Mouse (Mus musculus): ENCODE data around the gene Anapc15-ps. TPM values are rescaled to one million over a fixed set of nuclear protein-coding genes. Genes with fewer than 3 reads are reported as not detected.

Gene Anapc15-ps
- polyA plus RNA-seq, 1 experiment from 2014 or later: 0.95 TPM

GRCm38 (mm10) chr10:95665426-95665990 is 7.7 kb downstream of the Anapc15-ps start:
- H3K9me3 ChIP-seq (ENCODE audit: control insufficient read depth, low read length): no peaks in the 10 kb centered on the region
- H3K36me3 ChIP-seq (ENCODE audit: control insufficient read depth, insufficient read depth, low read length): no peaks in the 10 kb centered on the region
- H3K4me1 ChIP-seq (ENCODE audit: control insufficient read depth, insufficient read depth, low read depth, low read length): no peaks in the 10 kb centered on the region
- ATAC-seq: no peak
- H3K4me3 ChIP-seq (ENCODE audit: low read length): no peak overlapping the region
- no peak overlapping the region for H3K4me2 ChIP-seq (ENCODE audit: low read length)
- no peaks in the 10 kb centered on the region for H3K27me3 ChIP-seq (replicated peaks; ENCODE audit: control insufficient read depth, insufficient read depth, low read length)
- no peak overlapping the region for H3K27ac ChIP-seq (ENCODE audit: low read depth, low read length)
- WGBS: 41% methylated on average over 11 of the region's 11 CpGs
- H3K9ac ChIP-seq (ENCODE audit: low read depth, low read length): no peak overlapping the region

GRCm38 (mm10) chr10:95664613-95665012 is 8.6 kb downstream of the Anapc15-ps start:
- WGBS: 89% methylated on average over 3 of the region's 3 CpGs
- Histone ChIP-seq H3K36me3 (ENCODE audit: control insufficient read depth, insufficient read depth, low read length) (no peaks in the 10 kb centered on the region), H3K4me1 (ENCODE audit: control insufficient read depth, insufficient read depth, low read depth, low read length) (no peaks in the 10 kb centered on the region), H3K27me3 (replicated peaks; ENCODE audit: control insufficient read depth, insufficient read depth, low read length) (no peaks in the 10 kb centered on the region), H3K9me3 (ENCODE audit: control insufficient read depth, low read length) (no peaks in the 10 kb centered on the region), H3K4me2 (ENCODE audit: low read length) (no peak overlapping the region), H3K27ac (ENCODE audit: low read depth, low read length) (no peak overlapping the region), H3K4me3 (ENCODE audit: low read length) (no peak overlapping the region), H3K9ac (ENCODE audit: low read depth, low read length) (no peak overlapping the region)
- ATAC-seq: no peak

GRCm38 (mm10) chr10:95660356-95660755 is 12.9 kb downstream of the Anapc15-ps start:
- no peak overlapping the region for H3K9ac ChIP-seq (ENCODE audit: low read depth, low read length)
- H3K4me1 ChIP-seq (ENCODE audit: control insufficient read depth, insufficient read depth, low read depth, low read length): no peaks in the 10 kb centered on the region
- ATAC-seq: no peak
- 80% methylated on average over 6 of the region's 6 CpGs for WGBS
- no peak overlapping the region for H3K4me2 ChIP-seq (ENCODE audit: low read length)
- H3K4me3 ChIP-seq (ENCODE audit: low read length): no peak overlapping the region
- H3K9me3 ChIP-seq (ENCODE audit: control insufficient read depth, low read length): no peaks in the 10 kb centered on the region
- H3K36me3 ChIP-seq (ENCODE audit: control insufficient read depth, insufficient read depth, low read length): no peaks in the 10 kb centered on the region
- H3K27ac ChIP-seq (ENCODE audit: low read depth, low read length): no peak overlapping the region
- no peaks in the 10 kb centered on the region for H3K27me3 ChIP-seq (replicated peaks; ENCODE audit: control insufficient read depth, insufficient read depth, low read length)

- H3K27me3 ChIP-seq (replicated peaks; ENCODE audit: control insufficient read depth, insufficient read depth, low read length): no peaks in the 10 kb centered on the region
- H3K4me2 ChIP-seq (ENCODE audit: low read length): no peak overlapping the region
- H3K36me3 ChIP-seq (ENCODE audit: control insufficient read depth, insufficient read depth, low read length): no peaks in the 10 kb centered on the region
- H3K4me3 ChIP-seq (ENCODE audit: low read length): no peak overlapping the region
- no peak overlapping the region for H3K9ac ChIP-seq (ENCODE audit: low read depth, low read length)
- no peaks in the 10 kb centered on the region for H3K4me1 ChIP-seq (ENCODE audit: control insufficient read depth, insufficient read depth, low read depth, low read length)
- H3K27ac ChIP-seq (ENCODE audit: low read depth, low read length): no peak overlapping the region
- 30% methylated on average over 8 of the region's 8 CpGs for WGBS
- H3K9me3 ChIP-seq (ENCODE audit: control insufficient read depth, low read length): no peaks in the 10 kb centered on the region
- no peak for ATAC-seq
Measured at GRCm38 (mm10) chr10:95659471-95660150, 13.6 kb downstream of the Anapc15-ps start.

- no peaks in the 10 kb centered on the region for H3K27me3 ChIP-seq (replicated peaks; ENCODE audit: control insufficient read depth, insufficient read depth, low read length)
- H3K9me3 ChIP-seq (ENCODE audit: control insufficient read depth, low read length): no peaks in the 10 kb centered on the region
- no peak overlapping the region for H3K9ac ChIP-seq (ENCODE audit: low read depth, low read length)
- no peaks in the 10 kb centered on the region for H3K36me3 ChIP-seq (ENCODE audit: control insufficient read depth, insufficient read depth, low read length)
- 32% methylated on average over 6 of the region's 6 CpGs for whole genome bisulfite sequencing
- no peak overlapping the region for H3K27ac ChIP-seq (ENCODE audit: low read depth, low read length)
- peak; percentile 68; the same call in 1 of the 2 replicates for ATAC-seq
- H3K4me1 ChIP-seq (ENCODE audit: control insufficient read depth, insufficient read depth, low read depth, low read length): no peaks in the 10 kb centered on the region
- no peak overlapping the region for H3K4me3 ChIP-seq (ENCODE audit: low read length)
- H3K4me2 ChIP-seq (ENCODE audit: low read length): no peak overlapping the region
Measured at GRCm38 (mm10) chr10:95658836-95659343, 14.4 kb downstream of the Anapc15-ps start.

- peak; percentile 42; the same call in 1 of the 2 replicates for ATAC-seq
- no peak overlapping the region for H3K4me3 ChIP-seq (ENCODE audit: low read length)
- no peaks in the 10 kb centered on the region for H3K9me3 ChIP-seq (ENCODE audit: control insufficient read depth, low read length)
- no peak overlapping the region for H3K27ac ChIP-seq (ENCODE audit: low read depth, low read length)
- no peaks in the 10 kb centered on the region for H3K4me1 ChIP-seq (ENCODE audit: control insufficient read depth, insufficient read depth, low read depth, low read length)
- no peak overlapping the region for H3K4me2 ChIP-seq (ENCODE audit: low read length)
- H3K36me3 ChIP-seq (ENCODE audit: control insufficient read depth, insufficient read depth, low read length): no peaks in the 10 kb centered on the region
- 84% methylated on average over 10 of the region's 10 CpGs for WGBS
- H3K27me3 ChIP-seq (replicated peaks; ENCODE audit: control insufficient read depth, insufficient read depth, low read length): no peaks in the 10 kb centered on the region
- no peak overlapping the region for H3K9ac ChIP-seq (ENCODE audit: low read depth, low read length)
Measured at GRCm38 (mm10) chr10:95656236-95657225, 16.7 kb downstream of the Anapc15-ps start.

GRCm38 (mm10) chr10:95652131-95652530 is 21.1 kb downstream of the Anapc15-ps start:
- no peaks in the 10 kb centered on the region for H3K4me1 ChIP-seq (ENCODE audit: control insufficient read depth, insufficient read depth, low read depth, low read length)
- WGBS: 90% methylated on average over 5 of the region's 5 CpGs
- no peak overlapping the region for H3K4me2 ChIP-seq (ENCODE audit: low read length)
- ATAC-seq: no peak
- H3K4me3 ChIP-seq (ENCODE audit: low read length): no peak overlapping the region
- no peaks in the 10 kb centered on the region for H3K27me3 ChIP-seq (replicated peaks; ENCODE audit: control insufficient read depth, insufficient read depth, low read length)
- H3K27ac ChIP-seq (ENCODE audit: low read depth, low read length): no peak overlapping the region
- no peak overlapping the region for H3K9ac ChIP-seq (ENCODE audit: low read depth, low read length)
- H3K9me3 ChIP-seq (ENCODE audit: control insufficient read depth, low read length): no peaks in the 10 kb centered on the region
- H3K36me3 ChIP-seq (ENCODE audit: control insufficient read depth, insufficient read depth, low read length): no peaks in the 10 kb centered on the region

GRCm38 (mm10) chr10:95648326-95648888 is 24.8 kb downstream of the Anapc15-ps start:
- H3K27me3 ChIP-seq (replicated peaks; ENCODE audit: control insufficient read depth, insufficient read depth, low read length): no peaks in the 10 kb centered on the region
- H3K4me2 ChIP-seq (ENCODE audit: low read length): no peak overlapping the region
- no peaks in the 10 kb centered on the region for H3K36me3 ChIP-seq (ENCODE audit: control insufficient read depth, insufficient read depth, low read length)
- no peak for ATAC-seq
- no peak overlapping the region for H3K4me3 ChIP-seq (ENCODE audit: low read length)
- H3K9ac ChIP-seq (ENCODE audit: low read depth, low read length): no peak overlapping the region
- H3K4me1 ChIP-seq (ENCODE audit: control insufficient read depth, insufficient read depth, low read depth, low read length): no peaks in the 10 kb centered on the region
- no peak overlapping the region for H3K27ac ChIP-seq (ENCODE audit: low read depth, low read length)
- 92% methylated on average over 11 of the region's 11 CpGs for WGBS
- H3K9me3 ChIP-seq (ENCODE audit: control insufficient read depth, low read length): no peaks in the 10 kb centered on the region

All from hindbrain, embryonic 16.5 days (tissue).